Mouse (Mus musculus) fibroblast of lung, adult 2 months (primary cell): ENCODE data around the gene Gon7.

ENCODE experiments used
- DNase-seq: peaks from one replicate; pipeline ENCODE4 v3.0.0-alpha.2; 2011; ENCODE audit warnings: low read depth

The Gon7 gene

GRCm38 (mm10) chr12:102743036-102743588, 14.5 kb downstream of the Gon7 start:
- no peak for DNase-seq

- no peak for DNase-seq
These were observed 15.5 kb downstream of the Gon7 start for GRCm38 (mm10) chr12:102742056-102742455.

- no peak for DNase-seq
These were observed 17.3 kb downstream of the Gon7 start for GRCm38 (mm10) chr12:102740285-102740684.

- no peak for DNase-seq
These were observed 18.5 kb downstream of the Gon7 start for GRCm38 (mm10) chr12:102739096-102739495.

- DNase-seq, result no peak
These were observed 24.2 kb downstream of the Gon7 start for GRCm38 (mm10) chr12:102733381-102733780.

GRCm38 (mm10) chr12:102730798-102731619, 26.6 kb downstream of the Gon7 start:
- DNase-seq, result no peak

GRCm38 (mm10) chr12:102729855-102730797, 27.5 kb downstream of the Gon7 start:
- no peak for DNase-seq

- DNase-seq, result no peak
These were observed 31.8 kb downstream of the Gon7 start for GRCm38 (mm10) chr12:102725761-102726175.

- DNase-seq, result no peak
These were observed 32.5 kb downstream of the Gon7 start for GRCm38 (mm10) chr12:102725146-102725545.

- DNase-seq, result no peak
These were observed 33.7 kb downstream of the Gon7 start for GRCm38 (mm10) chr12:102723861-102724260.

- no peak for DNase-seq
These were observed 34.6 kb downstream of the Gon7 start for GRCm38 (mm10) chr12:102722966-102723365.

GRCm38 (mm10) chr12:102722451-102722850, 35.2 kb downstream of the Gon7 start:
- DNase-seq, result no peak

- DNase-seq, result no peak
These were observed 37.9 kb downstream of the Gon7 start for GRCm38 (mm10) chr12:102719552-102720315.

- no peak for DNase-seq
These were observed 42.8 kb downstream of the Gon7 start for GRCm38 (mm10) chr12:102714654-102715395.

GRCm38 (mm10) chr12:102714116-102714515, 43.5 kb downstream of the Gon7 start:
- DNase-seq, result no peak

GRCm38 (mm10) chr12:102713153-102713865, 44.3 kb downstream of the Gon7 start:
- no peak for DNase-seq

- DNase-seq, result no peak
These were observed 46.7 kb downstream of the Gon7 start for GRCm38 (mm10) chr12:102710851-102711375.

- DNase-seq, result no peak
These were observed 47.7 kb downstream of the Gon7 start for GRCm38 (mm10) chr12:102709896-102710295.

GRCm38 (mm10) chr12:102708220-102708619, 49.4 kb downstream of the Gon7 start:
- no peak for DNase-seq

GRCm38 (mm10) chr12:102706833-102707463, 50.7 kb downstream of the Gon7 start:
- DNase-seq, result no peak
